Mouse (Mus musculus) limb, embryonic 15.5 days (tissue): ENCODE results near the gene Clec16a. TPM values are rescaled to one million over a fixed set of nuclear protein-coding genes. Genes with fewer than 3 reads are reported as not detected.
A peak's percentile ranks its signal among the peaks of the same experiment; 100 is the strongest.

Experiments used
- ATAC-seq: fragments of 200-750 bp; cut with Nextera tagmentation; 2 replicates; pipeline ENCODE4 v1.8.0; 2017; ENCODE audit warnings: low read depth, moderate TSS enrichment; ENCODE audit not compliant: insufficient number of reproducible peaks, low FRiP score, low TSS enrichment
- H3K27ac ChIP-seq: fragments of 300-500 bp; sonication (generic); 2 replicates; pipeline ENCODE4 v1.5.1; 2015; ENCODE audit warnings: moderate library complexity, mild to moderate bottlenecking, inconsistent platforms
- H3K27me3 ChIP-seq: fragments of 300-500 bp; sonication (generic); 2 replicates; pipeline ENCODE4 v1.6.1; 2015; ENCODE audit warnings: inconsistent platforms
- H3K36me3 ChIP-seq: fragments of 300-500 bp; sonication (generic); 2 replicates; pipeline ENCODE4 v1.6.1; 2015; ENCODE audit warnings: inconsistent platforms
- H3K4me1 ChIP-seq: fragments of 300-500 bp; sonication (generic); 2 replicates; pipeline ENCODE4 v1.6.1; 2015; ENCODE audit warnings: inconsistent platforms
- H3K4me2 ChIP-seq: fragments of 300-500 bp; sonication (generic); 2 replicates; pipeline ENCODE4 v1.6.1; 2015; ENCODE audit warnings: mild to moderate bottlenecking, inconsistent platforms
- H3K4me3 ChIP-seq: fragments of 300-500 bp; sonication (generic); 2 replicates; pipeline ENCODE4 v1.5.1; 2015; ENCODE audit warnings: mild to moderate bottlenecking, inconsistent platforms
- H3K9ac ChIP-seq: fragments of 300-500 bp; sonication (generic); 2 replicates; pipeline ENCODE4 v1.6.1; 2015; ENCODE audit warnings: inconsistent platforms
- H3K9me3 ChIP-seq: fragments of 300-500 bp; sonication (generic); 2 replicates; pipeline ENCODE4 v1.6.1; 2016; ENCODE audit warnings: inconsistent platforms
- WGBS: fragments of 180-500 bp; shearing (Covaris S2); methylation state at CpG from one replicate; pipeline ENCODE4 v1.1.7; 2015; 5-methylcytosine and 5-hydroxymethylcytosine counted together
- polyA plus RNA-seq: library from polyadenylated mRNA; unstranded; fragments of >200 nt; fragmentation: Nextera tagmentation; extraction: Ambion mirVana; gene quantifications from 2 replicates; pipeline ENCODE4 v1.2.1, GENCODE M21; 2015

Gene Clec16a
- polyA plus RNA-seq, 1 experiment from 2014 or later: 34.3 TPM

DNA sequence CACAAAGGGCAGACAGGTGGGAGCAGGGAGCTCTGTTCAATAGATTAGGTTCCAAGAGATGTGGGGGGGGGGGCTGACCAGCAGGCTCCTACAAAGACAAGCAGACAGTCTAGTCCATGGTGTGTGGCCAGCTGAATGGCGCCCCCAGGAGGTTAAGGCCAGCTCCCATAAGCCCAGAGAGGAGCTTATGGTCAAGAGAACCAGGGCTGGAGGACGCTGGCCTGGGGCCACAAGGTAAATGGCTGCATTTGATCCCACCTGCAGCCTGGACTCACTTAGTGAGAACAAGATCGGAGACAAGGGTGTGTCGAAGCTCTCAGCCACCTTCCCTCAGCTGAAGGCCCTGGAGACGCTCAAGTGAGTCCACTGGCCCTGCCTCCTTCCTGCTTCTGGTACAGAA is 27.1 kb upstream of the Clec16a start:
- Histone ChIP-seq H3K4me2 (no peak overlapping the region), H3K9me3 (no peaks in the 10 kb centered on the region), H3K36me3 (no peaks in the 10 kb centered on the region), H3K27me3 (no peaks in the 10 kb centered on the region), H3K4me3 (no peak overlapping the region), H3K4me1 (peaks cover 8% of the 10 kb centered on the region; the same call in 1 of the 2 replicates), H3K27ac (no peak overlapping the region), H3K9ac (no peak overlapping the region)
- no peak for ATAC-seq
- WGBS: 41% methylated on average over 5 of the region's 5 CpGs

DNA sequence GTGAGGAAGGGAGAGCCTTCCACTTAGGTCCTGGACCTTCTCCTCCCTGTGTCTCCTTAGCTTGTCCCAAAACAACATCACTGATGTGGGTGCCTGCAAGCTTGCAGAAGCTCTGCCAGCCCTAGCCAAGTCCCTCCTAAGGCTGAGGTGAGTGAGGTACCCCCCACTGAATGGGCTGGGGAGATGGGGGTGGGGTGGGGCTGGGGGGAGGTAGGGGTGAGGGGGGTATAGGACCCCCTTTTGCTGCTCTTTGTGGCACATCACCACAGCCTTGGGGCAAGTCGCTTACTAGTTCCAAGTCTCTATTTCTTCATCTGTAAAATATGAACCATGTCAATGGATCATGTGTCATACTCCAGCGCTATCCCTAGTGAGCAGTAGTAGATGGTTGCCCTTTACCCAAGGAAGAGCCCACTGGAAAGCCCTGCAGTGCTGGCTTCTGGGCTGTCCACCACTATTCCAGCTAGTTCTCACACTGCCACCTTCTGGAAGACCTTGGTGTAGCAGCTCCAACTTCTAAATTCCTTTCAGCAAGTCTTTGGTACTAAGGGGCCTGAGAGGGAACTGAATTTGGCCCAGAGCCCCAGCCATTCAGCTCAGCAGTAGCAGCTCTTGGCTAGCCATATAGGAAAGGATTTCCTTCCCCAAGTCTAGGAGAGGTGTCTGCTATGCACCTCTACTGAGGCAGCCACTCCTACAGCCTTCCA is 24.1 kb upstream of the Clec16a start:
- ATAC-seq: peak; percentile 61
- Histone ChIP-seq H3K9me3 (no peaks in the 10 kb centered on the region), H3K4me3 (no peak overlapping the region), H3K9ac (no peak overlapping the region), H3K27me3 (no peaks in the 10 kb centered on the region), H3K36me3 (no peaks in the 10 kb centered on the region), H3K27ac (no peak overlapping the region), H3K4me1 (peaks cover 8% of the 10 kb centered on the region; the same call in 1 of the 2 replicates), H3K4me2 (no peak overlapping the region)
- 43% methylated on average over 2 of the region's 2 CpGs for WGBS

DNA sequence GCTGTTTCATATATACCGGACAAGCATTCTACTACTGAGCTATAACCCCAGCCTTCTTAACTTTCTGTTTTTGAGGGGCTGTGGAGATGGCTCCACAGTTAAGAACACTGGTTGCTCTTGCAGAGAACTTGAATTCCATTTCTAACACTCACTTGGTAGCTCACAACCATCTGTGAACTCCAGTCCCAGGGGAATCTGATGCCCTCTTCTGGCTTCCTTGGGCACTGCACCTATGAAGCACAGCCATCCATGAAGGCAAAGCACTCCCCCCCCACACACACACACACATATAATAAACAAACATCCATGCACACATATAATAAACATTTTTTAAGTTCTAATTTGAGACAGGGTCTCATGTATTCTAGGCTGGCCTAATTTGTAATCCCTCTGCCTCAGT is 22.3 kb upstream of the Clec16a start:
- Histone ChIP-seq H3K27me3 (no peaks in the 10 kb centered on the region), H3K9ac (no peak overlapping the region), H3K27ac (no peak overlapping the region), H3K4me2 (no peak overlapping the region), H3K4me1 (peaks cover 4% of the 10 kb centered on the region; the same call in 1 of the 2 replicates), H3K4me3 (no peak overlapping the region), H3K36me3 (no peaks in the 10 kb centered on the region), H3K9me3 (no peaks in the 10 kb centered on the region)
- 80% methylated on average over 1 of the region's 1 CpGs for WGBS
- no peak for ATAC-seq

DNA sequence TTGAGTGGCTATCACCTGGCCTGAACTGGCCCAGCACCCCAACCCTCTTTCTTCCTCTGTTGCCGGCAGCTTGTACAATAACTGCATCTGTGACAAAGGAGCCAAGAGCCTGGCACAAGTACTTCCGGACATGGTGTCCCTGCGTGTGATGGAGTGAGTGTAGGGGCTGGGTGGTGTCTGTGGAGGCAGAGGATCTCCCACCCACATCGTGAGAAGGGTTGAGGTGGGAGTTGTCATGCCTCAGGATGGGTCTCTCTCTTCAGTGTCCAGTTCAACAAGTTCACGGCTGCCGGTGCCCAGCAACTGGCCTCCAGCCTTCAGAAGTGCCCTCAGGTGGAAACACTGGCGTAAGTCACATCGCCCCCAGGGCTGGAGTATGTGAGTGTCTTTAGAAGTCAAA is 21.5 kb upstream of the Clec16a start:
- Histone ChIP-seq H3K9ac (no peak overlapping the region), H3K4me3 (no peak overlapping the region), H3K27me3 (no peaks in the 10 kb centered on the region), H3K27ac (no peak overlapping the region), H3K4me1 (peaks cover 4% of the 10 kb centered on the region; the same call in 1 of the 2 replicates), H3K9me3 (no peaks in the 10 kb centered on the region), H3K4me2 (no peak overlapping the region), H3K36me3 (no peaks in the 10 kb centered on the region)
- 84% methylated on average over 8 of the region's 8 CpGs for WGBS
- no peak for ATAC-seq

DNA sequence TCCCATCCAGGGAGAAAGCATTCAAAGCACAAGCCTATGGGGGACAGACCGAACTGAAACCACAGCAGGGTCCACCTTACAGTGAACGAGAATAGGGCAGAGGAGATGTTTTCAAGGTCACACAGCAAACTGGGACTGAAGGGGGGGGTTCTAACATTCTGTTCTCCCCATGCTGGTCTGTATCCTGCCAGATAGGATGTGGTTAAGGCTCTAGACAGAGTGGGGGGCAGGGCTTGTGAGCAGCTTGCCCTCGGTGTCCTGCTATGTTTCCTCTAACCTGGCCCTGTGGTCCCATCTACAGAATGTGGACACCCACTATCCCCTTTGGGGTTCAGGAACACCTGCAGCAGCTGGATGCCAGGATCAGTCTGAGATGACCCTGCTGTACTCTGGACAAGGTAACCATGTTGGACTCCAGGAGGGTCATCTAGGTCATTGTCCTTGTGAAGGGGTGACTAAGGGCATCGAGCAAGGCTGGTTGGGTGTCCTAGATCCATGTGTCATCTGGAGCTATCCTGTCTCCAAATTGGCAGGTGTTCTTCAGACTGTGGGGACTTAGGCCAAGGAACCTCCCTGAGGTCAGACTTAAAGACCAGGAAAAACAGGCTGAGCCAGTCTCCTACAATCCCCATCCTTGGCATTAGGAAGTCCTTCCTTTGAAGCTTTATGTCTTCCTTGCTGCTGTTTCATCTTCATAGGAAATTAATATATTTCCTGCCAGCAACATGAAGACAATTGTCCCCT is 20.1 kb upstream of the Clec16a start:
- no peak for ATAC-seq
- 71% methylated on average over 4 of the region's 4 CpGs for WGBS
- no peak overlapping the region for H3K9ac ChIP-seq
- H3K4me2 ChIP-seq: no peak overlapping the region
- H3K27me3 ChIP-seq: no peaks in the 10 kb centered on the region
- no peak overlapping the region for H3K27ac ChIP-seq
- no peaks in the 10 kb centered on the region for H3K9me3 ChIP-seq
- no peak overlapping the region for H3K4me3 ChIP-seq
- peaks cover 5% of the 10 kb centered on the region for H3K36me3 ChIP-seq
- peaks cover 4% of the 10 kb centered on the region; the same call in 1 of the 2 replicates for H3K4me1 ChIP-seq

DNA sequence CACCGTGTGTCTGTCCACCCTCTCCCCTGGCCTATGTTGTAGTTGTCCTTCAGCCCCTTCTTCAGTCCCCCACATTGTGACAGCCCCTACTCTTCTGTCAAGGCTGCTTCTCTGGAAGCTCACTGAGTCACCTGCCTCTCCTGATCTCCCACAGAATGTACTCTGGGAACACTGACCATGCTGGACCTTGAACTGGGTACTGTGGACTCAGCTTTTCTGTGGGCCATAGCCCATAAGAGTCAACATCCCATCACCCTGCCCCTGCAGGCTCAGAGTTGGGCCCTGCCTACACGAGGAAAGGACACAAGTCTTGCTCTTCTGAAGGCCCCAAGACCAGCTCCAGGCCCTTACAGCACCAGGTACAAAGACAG is 19.5 kb upstream of the Clec16a start:
- 57% methylated on average over 2 of the region's 2 CpGs for WGBS
- ATAC-seq: no peak
- peaks cover 4% of the 10 kb centered on the region; the same call in 1 of the 2 replicates for H3K4me1 ChIP-seq
- H3K9me3 ChIP-seq: no peaks in the 10 kb centered on the region
- H3K27me3 ChIP-seq: no peaks in the 10 kb centered on the region
- no peak overlapping the region for H3K27ac ChIP-seq
- no peak overlapping the region for H3K4me2 ChIP-seq
- H3K9ac ChIP-seq: no peak overlapping the region
- peaks cover 11% of the 10 kb centered on the region for H3K36me3 ChIP-seq
- H3K4me3 ChIP-seq: no peak overlapping the region

DNA sequence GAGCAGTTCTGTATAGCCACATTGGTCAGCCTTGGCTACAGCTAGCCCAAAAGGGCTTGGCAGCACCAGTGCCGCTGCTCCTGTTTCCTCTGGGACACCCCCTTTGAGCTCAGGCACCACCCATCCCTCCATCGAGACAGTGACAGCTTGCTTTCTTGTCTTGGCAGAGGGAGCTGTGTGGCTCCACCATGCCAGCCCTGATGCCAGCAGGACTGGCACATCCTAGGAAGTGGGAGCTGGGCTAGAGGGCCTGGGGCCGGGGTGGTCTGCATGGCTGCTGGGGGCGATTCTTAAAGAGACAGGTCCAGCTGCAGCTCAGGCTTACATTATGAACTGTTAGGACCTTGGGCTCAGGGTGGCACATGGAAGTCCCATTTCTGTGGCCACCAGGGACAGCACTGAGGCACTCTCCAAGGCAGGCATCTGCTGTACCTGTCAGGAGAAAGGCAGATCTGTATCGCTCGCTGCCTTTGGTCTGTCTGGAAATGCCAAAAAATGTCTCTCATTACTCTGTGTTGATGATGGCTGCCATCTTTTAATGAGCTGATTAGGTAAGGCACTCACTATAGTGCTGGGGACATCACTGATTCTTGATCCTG is 18.0 kb upstream of the Clec16a start:
- H3K4me2 ChIP-seq: no peak overlapping the region
- no peak overlapping the region for H3K9ac ChIP-seq
- no peak overlapping the region for H3K27ac ChIP-seq
- ATAC-seq: no peak
- 81% methylated on average over 6 of the region's 6 CpGs for WGBS
- peaks cover 21% of the 10 kb centered on the region for H3K36me3 ChIP-seq
- no peaks in the 10 kb centered on the region for H3K9me3 ChIP-seq
- H3K27me3 ChIP-seq: no peaks in the 10 kb centered on the region
- H3K4me3 ChIP-seq: no peak overlapping the region
- no peaks in the 10 kb centered on the region for H3K4me1 ChIP-seq

DNA sequence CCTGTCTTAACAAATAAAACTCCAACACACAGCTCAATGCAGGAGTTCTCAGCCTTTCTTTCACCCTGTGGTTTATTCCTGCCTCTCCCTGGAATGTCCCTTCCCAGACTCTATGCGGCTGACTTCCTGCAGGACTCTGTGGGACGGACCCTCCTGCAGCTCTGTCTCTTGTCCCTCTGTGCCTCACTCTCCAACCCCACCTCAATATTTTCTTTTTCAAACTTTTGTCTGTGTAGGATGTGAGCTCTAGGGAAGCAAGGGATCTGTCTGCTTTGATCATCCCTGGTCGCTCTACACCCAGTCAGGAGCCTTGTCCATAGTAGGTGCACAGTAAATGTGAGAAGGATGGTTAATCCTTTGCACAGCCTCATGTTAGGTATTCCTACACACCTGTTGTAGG is 16.8 kb upstream of the Clec16a start:
- ATAC-seq: no peak
- Histone ChIP-seq H3K27me3 (no peaks in the 10 kb centered on the region), H3K4me3 (no peak overlapping the region), H3K4me2 (no peak overlapping the region), H3K4me1 (no peaks in the 10 kb centered on the region), H3K9me3 (no peaks in the 10 kb centered on the region), H3K27ac (no peak overlapping the region), H3K9ac (no peak overlapping the region), H3K36me3 (peaks cover 21% of the 10 kb centered on the region)
- 87% methylated on average over 3 of the region's 3 CpGs for WGBS

DNA sequence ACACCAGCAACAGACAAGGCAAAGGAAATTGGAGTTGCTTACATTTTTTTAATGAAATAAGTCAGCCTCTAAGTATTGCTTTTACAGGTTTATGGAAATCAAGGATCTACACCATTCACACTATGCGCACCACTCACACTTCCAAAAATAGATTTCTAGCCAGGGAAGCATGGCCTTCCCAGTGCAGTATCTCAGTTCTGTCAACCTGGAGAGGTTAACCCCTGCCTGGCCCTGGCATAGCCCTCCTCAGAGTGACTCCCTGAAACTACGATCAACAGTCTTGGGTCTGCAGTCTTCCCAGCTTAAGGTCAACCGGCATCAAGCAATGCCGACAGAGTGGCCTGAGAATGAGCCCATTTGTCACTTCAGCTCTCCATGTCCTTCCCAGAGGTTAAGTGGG is 15.0 kb upstream of the Clec16a start:
- ATAC-seq: no peak
- Histone ChIP-seq H3K4me1 (peaks cover 3% of the 10 kb centered on the region; the same call in 1 of the 2 replicates), H3K4me2 (no peak overlapping the region), H3K27me3 (no peaks in the 10 kb centered on the region), H3K9ac (no peak overlapping the region), H3K9me3 (no peaks in the 10 kb centered on the region), H3K27ac (no peak overlapping the region), H3K4me3 (no peak overlapping the region), H3K36me3 (peaks cover 28% of the 10 kb centered on the region)
- 85% methylated on average over 4 of the region's 4 CpGs for WGBS

DNA sequence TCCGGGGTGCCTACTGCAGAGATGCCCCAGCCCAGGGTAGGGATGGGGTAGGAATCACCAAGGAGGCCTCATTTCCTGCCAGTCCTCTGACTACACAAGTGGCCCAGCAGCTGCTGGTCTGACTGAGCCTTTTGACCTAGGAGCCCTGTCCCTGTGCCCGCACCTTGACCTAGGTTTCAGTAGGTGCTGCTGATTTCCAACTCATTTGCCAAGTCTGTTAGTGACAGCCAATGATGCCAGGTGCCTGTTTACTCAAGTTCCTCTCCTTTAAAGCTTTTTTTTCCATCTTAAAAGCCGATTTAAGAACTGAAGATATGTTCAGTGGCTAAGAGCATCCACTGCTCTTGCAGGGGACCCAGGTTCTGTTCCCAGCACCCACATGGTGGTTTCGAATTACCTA is 11.4 kb upstream of the Clec16a start:
- H3K4me1 ChIP-seq: peaks cover 9% of the 10 kb centered on the region; the same call in 1 of the 2 replicates
- no peak overlapping the region for H3K4me3 ChIP-seq
- H3K4me2 ChIP-seq: no peak overlapping the region
- no peak overlapping the region for H3K9ac ChIP-seq
- no peaks in the 10 kb centered on the region for H3K27me3 ChIP-seq
- no peak overlapping the region for H3K27ac ChIP-seq
- H3K9me3 ChIP-seq: no peaks in the 10 kb centered on the region
- no peak for ATAC-seq
- WGBS: 97% methylated on average over 4 of the region's 4 CpGs
- peaks cover 28% of the 10 kb centered on the region for H3K36me3 ChIP-seq

DNA sequence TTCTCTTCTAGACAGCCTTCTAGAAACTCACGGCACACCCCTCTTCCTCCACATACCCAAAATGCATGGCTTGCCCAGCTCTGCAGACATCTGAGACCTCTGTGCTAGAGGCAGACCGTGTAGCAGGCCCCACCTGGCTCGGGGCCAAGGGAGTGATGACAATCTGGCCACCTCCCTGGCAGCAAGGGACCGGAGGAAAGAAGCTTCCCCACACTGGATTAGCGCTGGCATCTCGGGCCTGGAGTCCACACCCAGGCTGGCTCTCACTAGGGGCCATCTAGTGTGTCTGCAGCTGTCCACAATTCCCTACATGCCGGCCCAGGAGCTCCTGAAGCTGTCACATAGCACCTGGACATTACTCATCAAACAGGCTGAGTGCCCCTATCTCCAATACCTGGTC is 10.6 kb upstream of the Clec16a start:
- Histone ChIP-seq H3K4me2 (no peak overlapping the region), H3K9me3 (no peaks in the 10 kb centered on the region)

DNA sequence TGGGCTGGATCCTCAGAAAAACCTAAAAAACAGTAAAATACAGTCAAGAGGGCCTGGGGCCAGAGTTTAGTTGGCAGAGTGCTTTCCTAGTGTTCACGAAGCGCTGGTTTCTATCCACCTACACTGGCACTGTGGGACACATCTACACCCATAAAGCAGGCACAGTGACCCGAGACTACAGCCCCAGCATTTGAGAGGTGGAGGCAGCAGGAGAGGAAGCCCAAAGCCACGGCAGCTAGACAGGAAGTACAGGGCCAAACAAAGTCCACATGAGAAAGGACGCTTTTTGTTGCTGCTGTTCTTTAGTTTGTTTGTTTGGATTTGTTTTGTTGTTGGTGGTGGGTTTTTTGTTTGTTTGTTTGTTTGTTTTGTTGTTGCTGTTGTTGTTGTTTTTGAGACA is 8.8 kb upstream of the Clec16a start:
- no peaks in the 10 kb centered on the region for H3K27me3 ChIP-seq
- no peak overlapping the region for H3K9ac ChIP-seq
- peaks cover 12% of the 10 kb centered on the region for H3K36me3 ChIP-seq
- peaks cover 34% of the 10 kb centered on the region for H3K4me1 ChIP-seq
- no peak overlapping the region for H3K4me3 ChIP-seq
- no peak for ATAC-seq
- H3K4me2 ChIP-seq: no peak overlapping the region
- 70% methylated on average over 5 of the region's 5 CpGs for WGBS
- no peak overlapping the region for H3K27ac ChIP-seq
- H3K9me3 ChIP-seq: no peaks in the 10 kb centered on the region

More for the DNA sequence above, 10.6 kb upstream of the Clec16a start:
- 68% methylated on average over 7 of the region's 7 CpGs for WGBS
- H3K4me3 ChIP-seq: no peak overlapping the region
- H3K27me3 ChIP-seq: no peaks in the 10 kb centered on the region
- peak; percentile 49; the same call in 1 of the 2 replicates for ATAC-seq
- peaks cover 16% of the 10 kb centered on the region for H3K4me1 ChIP-seq
- H3K36me3 ChIP-seq: peaks cover 27% of the 10 kb centered on the region
- H3K9ac ChIP-seq: no peak overlapping the region
- no peak overlapping the region for H3K27ac ChIP-seq
